Mouse (Mus musculus): Measurements from ENCODE around the gene Tmem262.
A peak's percentile ranks its signal among the peaks of the same experiment; 100 is the strongest.

Gene Tmem262

DNA sequence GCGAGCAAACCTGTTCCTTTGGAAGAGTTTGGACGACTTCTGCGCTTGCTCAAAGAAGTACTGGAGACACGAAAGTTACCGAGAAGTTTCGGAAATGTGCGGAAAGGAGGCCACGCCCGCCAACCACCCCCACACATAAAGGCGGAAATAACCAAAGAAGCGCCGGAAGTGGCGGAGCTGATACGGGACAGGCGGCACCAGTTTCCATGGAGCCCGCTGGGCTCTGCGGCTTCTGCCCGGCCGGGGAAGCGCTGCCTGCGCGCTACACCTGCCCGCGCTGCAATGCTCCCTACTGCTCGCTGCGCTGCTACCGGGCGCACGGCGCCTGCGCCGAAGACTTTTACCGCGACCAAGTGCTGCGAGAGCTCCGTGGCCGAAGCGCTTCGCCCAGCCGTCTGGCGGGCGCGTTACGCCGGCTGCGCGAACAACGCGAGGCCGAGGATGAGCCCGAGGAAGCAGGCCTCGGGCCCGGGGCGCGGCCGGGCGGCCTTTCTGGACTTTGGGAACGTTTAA lies 18.8 kb upstream of the Tmem262 start, which contains the start of gene Znhit2:
Gene Znhit2, plus strand, starts transcription at position 172 of the 513 bp plus-strand sequence.
- DNase-seq: peak; percentile 87 to 91

DNA sequence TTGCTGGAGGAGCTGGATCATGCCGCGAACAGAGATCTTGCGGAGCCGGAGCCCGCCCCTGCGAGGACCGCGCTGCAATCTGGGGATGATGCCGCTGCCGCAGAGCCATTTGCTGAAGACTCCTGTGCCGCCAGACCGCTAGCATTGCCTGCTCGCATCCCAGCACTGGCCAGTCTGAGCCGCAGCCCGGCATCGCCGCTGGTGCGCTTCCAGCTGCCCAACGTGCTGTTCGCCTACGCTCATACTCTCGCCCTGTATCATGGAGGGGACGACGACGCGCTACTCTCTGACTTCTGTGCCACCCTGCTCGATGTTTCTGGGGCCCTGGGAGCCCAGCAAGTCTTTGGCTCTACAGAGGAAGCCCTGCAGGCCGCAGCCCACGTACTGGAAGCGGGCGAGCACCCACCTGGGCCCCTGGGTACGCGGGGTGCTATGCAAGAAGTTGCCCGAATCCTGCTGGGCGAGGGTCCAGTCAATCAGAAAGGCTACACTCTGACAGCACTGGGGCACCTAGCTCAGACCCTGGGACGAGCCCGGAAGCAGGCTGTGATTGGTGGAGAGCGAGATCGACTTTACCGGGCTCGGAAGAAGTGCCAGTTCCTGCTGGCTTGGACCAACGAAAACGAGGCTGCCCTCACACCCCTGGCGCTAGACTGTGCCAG lies 18.1 kb upstream of the Tmem262 start:
- peak; percentile 54 to 55 for DNase-seq

DNA sequence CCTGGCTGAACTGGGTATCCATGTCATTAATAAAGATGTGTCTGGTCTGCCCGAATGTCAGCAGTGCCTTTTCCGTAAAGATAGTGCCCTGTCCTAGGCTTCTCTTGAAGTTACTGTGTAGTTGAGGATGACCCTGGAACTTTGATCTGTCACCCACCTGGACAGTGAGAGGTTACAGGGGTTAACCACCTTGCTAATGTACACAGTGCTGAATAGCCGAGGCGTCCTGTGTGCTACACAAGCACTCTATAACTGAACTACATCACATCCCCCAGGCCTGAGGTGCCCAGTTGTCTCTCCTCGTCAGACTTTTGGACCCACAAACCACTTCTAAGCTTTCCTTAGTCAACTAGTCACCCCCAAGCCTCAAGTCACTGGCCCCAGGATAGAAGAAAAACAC lies 17.4 kb upstream of the Tmem262 start:
- no peak for DNase-seq

DNA sequence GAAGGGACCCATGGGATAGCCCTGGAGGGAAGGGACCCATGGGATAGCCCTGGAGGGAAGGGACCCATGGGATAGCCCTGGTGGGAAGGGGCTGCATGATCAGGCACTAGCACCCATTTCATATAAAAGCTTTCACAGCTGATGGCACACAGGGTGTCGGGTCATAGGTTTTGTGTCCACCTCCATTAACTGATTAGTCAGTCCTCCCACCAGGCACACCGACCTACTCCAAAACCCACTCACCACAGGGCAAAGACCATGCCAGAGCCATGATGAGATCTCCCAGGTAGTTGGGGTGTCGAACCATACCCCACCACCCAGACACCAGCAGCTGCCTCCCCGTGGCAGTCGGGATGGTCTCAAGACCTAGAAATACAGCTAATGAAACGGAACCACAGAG lies 16.8 kb upstream of the Tmem262 start:
- DNase-seq: no peak

DNA sequence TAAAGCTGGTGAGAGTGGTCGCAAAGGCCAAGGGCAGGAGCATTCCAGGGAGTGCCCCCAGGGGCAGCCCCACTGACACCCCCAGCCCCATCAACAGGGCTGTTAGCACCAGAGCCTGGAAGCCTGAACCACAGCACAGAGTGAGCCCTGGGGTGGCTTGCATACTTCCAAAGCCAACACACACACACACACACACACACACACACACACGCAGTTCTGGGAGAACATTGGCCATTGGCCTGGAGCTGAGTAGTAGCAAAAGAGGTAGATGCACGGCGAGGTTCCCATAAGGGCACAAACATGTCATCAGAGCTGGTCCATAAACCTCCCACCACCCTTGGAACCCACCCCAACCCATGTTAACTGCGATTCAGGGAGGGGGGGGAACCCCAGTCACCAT lies 13.3 kb upstream of the Tmem262 start:
- no peak for DNase-seq

DNA sequence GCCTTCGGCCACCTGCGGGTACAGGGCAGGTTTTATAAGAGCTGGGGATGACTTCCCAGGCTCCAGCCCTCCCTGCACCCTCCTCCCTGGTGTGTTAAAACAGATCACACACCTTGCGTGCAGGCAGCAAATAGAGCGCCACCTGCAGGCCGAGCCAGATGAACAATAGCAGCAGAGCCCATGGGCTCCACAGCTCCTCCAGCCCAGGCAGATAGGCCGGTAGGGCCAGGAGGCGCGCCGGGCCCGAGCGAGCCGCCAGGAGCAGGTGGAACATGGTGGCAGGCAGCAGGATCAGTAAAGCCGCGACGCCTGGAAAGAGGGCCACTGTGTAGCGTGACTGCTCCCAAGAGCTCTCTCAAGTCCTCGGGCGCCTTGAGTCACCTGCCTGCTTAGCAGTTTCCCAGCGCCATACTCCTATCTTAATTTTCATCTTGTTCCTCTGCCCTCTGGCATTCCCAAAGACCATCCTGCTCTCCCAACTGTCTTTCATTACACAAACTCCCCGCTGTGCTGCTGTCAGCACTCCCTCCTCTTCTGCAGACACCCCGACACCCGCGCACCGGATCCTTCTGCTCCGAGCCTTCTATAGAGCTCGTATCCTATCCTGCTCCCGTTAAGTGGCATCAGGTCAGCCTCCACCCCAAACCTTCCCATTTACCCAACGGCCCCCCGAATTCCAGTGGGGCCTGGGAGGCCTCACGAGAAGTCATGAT lies 12.7 kb upstream of the Tmem262 start:
- peak; percentile 69 to 82 for DNase-seq

DNA sequence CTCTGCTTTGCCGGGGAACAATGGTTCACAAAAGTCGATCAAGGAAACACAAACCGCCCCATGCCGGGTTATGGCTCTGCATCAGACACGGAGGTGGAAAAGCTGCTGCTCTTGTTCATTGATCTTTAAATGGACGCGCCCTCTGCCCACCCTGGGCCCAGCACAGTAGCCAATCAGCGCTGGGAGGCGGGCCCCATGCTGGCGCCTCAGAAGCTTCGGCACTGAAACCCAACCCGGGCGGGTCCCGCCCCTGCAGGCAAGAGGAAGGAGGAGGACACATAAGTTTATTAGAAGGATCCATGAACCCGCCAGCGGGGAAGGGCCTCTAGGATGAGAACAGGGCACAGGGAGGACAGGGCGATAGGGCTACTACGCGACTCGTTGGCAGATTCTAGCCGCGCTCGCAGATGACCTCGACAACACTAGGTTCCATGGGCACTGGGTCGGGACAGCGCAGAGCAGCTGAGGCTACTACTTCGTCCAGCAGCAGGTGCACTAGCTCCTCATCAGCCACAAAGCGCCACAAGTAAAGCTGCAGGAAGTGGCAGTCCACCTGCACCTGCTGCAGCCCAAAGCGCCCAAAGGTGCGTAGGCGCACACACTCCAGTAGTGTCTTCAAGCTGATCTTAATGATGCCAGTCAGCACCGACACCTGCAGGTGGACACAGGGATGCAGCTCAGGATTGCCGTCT lies 12.0 kb upstream of the Tmem262 start, which contains the start of gene Tm7sf2:
Gene Tm7sf2, minus strand, starts transcription at position 650 of the 692 bp plus-strand sequence.
- DNase-seq: peak; percentile 81 to 84

DNA sequence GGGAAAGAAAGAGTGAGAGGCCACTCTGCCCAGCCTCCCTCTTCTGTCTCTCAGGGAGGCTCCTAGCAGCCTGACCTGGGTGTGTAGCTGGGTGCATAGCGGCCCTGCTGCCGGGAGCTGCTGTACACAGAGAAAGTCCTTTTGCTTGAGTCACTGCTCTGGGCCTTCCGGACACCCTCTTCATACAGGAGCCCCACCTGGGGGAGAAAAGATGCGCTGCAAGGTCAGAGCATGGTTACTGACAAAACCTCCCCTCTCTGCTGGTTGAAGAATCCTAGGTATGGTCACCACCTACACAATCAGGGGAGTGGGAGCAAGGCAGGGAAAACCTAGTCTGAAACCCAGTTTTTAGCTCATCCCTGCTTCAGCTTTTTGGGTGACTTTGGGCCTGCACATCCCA lies 10.9 kb upstream of the Tmem262 start:
- DNase-seq: no peak

DNA sequence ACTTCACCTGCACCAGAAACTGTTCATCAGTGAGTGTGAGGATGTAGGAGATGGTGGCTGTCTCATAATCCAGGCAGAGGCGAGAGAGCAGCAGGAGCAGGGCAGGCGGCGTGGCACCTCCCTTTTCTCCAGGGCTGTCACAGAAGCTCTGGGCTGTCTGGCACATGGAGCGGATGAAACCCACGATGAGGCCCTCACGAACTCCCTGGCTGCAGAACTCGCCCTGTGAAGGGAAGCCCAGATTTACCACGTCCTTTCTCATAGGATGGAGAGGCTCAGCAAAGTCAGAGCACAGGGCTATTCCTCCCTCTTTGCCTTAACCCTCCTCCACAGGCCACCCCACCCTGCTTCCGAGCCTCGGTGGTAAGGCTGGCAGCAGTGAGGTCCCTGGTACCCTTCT lies 10.0 kb upstream of the Tmem262 start:
- DNase-seq: no peak

DNA sequence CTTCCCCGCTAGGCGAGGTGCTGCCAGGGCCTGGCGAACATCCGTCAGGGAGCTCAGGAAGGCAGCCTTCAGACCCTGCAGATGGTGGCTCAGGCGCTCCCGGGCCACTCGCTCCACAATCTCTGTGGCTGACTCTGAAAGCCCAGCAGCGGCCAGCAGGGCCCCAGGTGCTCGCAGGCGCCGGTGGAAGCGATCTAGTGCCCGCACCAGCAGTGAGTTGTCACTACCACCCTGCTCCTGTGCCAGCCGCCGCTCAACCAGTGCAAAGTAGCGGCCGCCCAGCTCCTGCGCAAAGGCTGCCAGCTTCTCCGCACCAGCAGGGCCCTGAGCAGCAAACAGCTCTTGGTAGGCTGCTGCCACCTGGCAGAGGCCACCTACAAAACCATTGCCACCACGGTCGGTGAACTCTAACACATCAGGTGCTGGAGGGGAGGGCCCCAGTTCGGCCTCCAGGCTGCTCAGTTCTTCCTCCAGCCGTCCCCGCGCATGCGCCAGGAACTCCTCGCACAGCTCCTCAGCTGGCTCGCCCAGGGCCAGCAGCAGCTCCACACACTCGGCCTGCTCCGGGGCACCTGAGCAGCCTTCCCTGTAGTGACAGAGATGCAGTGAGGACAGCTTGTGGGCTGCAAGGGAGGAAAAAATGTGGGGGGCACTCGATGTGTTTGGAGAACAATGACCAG lies 9.1 kb upstream of the Tmem262 start:
- no peak for DNase-seq

DNA sequence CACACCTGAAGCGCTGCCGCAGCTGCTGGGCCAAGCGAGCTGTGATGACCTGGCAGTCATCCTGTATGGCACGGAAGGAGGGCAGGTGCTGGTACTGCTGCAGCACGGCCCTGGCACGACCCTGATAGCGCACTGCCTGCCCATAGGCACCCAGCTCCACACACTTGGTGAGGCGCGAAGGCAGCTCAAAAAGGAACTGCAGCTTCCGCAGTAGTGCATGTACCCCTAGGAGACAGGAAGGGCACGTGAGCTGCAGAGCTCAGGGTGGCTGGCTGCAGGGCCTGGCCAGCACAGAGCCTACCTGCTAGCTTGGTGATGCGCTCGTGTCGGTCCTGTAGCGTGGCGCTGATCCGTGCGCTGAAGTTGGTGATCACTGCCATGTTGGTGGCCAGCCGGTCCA lies 8.6 kb upstream of the Tmem262 start:
- DNase-seq: no peak

DNA sequence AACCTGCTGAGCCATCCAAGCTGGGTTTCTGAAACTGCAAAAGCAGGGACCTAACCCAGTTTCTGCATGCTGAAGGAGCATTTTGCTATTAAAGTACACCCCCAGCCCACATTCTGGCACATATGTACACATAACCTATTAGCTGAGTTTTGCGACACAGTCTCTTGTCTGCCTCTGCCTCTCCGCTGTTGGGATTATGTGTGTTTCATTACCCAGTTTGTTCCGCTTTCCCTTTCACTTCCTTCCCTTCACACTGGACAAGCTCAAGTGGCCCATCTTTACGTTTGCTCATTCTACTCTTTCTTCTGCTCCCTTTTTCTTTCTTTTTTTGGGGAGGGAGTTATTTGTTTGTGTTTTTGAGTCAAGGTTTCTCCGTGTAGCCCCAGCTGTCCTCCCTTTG lies 5.9 kb upstream of the Tmem262 start:
- no peak for DNase-seq

DNA sequence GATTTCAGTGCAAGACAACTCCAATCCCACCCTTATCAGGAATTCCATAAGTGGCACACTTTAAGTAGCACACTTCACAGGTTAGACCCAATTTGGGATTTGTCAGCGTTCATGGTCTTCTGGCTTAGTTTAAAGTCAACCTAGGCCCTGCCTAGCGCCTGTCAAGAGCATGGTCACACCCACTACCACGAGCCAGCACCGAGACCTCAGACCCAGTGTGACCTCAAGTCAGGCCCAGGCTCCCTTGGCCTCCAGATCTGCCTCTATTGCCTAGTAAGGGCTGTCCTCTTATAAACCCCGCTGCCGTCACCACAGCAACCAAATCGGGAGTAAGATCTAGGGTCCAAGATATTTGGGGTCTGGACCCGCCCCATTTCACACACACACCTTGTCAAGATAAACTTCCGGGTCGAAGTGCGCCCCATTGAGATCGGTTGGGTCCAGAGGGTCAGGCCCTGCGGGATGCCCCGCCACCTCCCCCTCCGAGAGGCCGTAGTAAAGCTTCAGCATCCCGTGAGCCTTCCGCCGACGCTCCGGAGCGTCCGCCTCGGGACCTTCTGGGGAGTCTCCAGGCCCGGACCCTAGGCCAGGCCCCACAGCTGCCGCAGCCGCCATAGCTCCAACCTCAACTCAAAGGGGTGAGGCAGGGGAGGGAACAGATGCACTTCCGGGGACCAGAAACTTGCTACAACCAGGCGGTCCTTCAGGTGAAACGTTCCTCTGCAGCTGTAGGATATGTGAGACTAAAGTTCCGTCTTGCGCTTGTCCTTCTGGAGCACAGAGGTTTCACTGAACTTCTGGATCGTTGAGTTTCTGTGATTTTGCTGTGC lies 3.1 kb upstream of the Tmem262 start, which contains the start of gene Vps51:
Gene Vps51, minus strand, starts transcription at position 668 of the 830 bp plus-strand sequence.
- peak; percentile 66 to 81 for DNase-seq

DNA sequence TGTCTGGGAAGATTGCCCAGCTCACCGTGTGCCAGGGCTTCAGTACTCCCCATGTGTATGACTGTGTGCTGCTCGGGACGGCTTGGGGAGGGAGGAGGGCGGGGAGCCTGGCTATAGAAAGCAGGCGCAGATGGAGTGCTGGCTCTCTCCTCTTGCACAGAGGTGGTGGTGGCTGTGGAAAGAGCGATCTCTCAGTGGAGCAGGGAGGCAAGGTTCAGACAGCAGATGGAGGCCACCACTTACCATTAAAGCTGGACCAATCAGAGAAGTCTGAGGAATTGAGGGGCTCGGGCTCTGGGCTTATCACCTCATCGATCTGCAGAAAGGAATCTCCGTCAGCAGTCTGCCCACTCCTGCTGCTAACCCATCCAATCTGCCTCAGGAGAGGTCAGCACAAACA lies 2.3 kb downstream of the Tmem262 start, which contains the start of gene Gm28374:
Gene Gm28374, minus strand, starts transcription at position 101 of the 400 bp plus-strand sequence.
- no peak for DNase-seq

DNA sequence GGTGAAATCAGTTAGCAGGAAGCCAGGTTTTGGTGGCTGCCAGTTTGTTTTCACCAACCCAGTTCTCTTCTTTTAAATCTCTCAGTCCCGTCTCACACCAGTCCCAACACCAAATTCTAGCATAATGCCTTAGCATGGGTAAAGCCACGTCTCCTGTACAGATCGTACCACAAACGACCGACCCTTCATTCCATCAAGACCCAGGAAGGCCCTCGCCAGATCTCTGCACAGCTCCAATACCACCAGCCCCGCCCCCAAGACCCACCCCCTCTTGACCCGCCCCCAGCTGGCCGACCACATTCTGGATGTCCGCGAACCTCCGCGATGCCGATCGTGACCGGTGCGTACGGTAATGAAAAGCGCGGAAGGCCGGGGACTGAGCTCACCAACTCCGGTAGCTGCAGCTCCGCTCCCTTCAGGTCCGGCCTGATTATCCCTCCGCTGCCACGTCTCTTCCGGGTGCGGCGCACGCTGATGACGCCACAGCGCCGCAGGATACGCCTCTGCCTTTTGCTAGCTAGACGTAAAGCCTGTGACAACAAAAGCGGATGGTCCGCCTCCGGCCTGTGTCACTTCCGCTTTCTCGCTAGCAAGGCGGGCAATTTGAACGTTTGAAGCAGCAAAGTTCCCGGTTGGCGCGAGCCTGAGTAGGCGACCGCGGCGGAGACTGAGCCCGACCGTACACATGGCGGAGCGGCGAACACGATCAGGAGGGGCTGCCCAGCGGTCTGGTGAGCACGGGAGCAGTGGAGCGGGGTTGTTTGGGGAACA lies 4.8 kb downstream of the Tmem262 start, which contains the start of the genes Zfpl1 and Cdca5:
Gene Zfpl1, minus strand, starts transcription at position 479 of the 771 bp plus-strand sequence.
Gene Cdca5, plus strand, starts transcription at position 506 of the 771 bp plus-strand sequence.
- peak; percentile 92 to 94 for DNase-seq

DNA sequence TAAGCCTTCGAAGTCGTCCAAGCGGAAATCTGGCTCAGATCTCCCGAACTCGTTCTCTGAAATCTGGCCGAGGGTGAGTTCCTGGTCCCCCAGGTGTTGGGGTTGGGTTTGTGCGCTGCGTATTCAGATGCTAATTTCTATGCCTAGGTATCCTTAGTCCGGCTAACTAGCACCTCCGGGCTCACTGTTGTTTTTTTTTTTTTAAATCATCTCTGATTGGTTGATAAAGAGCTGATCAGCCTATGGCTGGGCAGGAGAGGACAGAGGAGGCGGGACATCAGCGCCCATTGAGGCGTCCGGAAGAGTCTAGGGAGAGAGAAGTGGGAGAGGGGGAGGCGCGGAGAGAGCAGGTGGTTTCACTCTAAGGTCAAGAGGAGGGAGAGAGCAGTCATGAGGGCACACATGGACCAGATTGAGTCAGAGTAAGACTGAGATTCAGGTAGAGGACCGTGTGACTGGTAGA lies 5.6 kb downstream of the Tmem262 start:
- peak; percentile 48 to 56 for DNase-seq

DNA sequence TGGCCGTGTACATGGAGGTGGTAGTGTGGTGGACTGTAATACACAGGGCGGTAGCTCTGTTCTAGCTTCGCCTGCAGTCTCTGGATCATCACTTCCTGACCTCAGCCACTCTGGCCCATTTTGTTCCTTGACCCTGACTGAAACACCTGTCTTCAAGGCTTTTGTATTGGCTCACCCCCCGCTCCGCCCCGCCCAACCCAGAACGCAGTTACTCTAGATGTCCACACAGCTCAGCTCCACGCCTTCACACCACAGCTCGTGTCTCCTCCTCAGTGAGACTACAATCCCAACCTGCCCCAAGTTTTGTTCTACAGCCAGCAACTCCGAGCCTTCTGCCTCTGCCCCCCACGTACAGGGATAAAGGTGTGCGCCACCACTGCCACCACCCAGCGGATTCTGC lies 9.0 kb downstream of the Tmem262 start:
- DNase-seq: no peak

DNA sequence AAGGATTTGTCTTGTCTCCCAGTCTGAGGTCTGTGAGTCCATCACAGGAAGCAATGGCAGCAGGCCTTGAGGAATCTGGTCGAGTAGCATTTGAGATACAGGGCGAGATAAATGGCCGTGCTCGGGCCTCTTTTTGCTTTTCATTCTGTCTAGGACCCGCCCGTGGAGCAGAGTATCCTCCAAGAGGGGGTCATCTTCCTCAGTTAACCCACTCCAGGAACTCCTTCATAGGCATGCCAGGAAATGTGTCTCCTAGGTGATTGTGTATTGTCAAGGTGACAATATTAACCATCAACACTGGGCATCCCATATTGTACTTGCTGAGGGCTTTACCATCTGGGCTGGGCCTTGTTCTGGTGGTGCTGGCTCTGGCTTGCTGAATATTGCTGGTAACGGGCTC lies 14.3 kb downstream of the Tmem262 start, which contains the start of gene AC131692.1:
Gene AC131692.1, plus strand, starts transcription at position 301 of the 400 bp plus-strand sequence.
- DNase-seq: no peak

DNA sequence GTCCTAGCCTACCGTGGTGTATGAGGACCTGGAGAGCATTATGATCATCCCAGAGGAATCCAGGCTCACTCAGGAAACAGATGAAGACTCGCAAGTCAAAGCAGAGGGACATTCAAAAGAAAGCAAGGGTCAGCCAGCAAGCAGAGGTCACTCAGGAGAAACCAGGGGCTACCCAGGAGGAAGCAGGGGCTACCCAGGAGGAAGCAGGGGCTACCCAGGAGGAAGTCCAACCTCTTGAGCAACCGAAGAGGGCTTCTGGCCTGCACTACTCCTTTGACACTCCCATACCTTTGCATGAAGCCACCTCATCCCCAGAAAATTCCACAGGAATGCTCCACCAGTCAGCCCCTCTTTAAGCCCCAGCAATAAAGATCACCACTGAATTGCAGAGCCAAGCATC lies 18.0 kb downstream of the Tmem262 start:
- DNase-seq: no peak

DNA sequence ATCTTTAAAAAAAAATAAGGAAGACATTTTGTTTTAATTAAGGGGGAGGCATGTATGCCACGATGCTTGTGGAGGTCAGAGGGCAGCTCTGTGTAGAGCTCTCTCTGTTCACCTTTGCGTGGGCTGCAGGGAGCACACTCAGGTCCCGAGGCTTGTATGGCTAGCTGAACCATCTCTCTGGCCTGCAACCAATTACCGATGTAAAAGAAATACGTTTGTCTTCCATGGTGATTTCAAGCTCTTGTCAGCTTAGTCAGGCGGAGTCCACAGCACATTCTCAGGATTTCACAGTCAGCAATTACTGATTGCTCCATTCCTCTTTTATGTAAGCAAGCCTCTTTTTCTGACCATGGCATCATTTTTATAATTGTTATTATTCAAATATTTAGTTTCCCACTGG lies 21.4 kb downstream of the Tmem262 start:
- DNase-seq: no peak
